Mouse (Mus musculus) stomach, postnatal 0 days (tissue): ENCODE results near the gene Slc8a1. TPM values are rescaled to one million over a fixed set of nuclear protein-coding genes. Genes with fewer than 3 reads are reported as not detected.
A peak's percentile ranks its signal among the peaks of the same experiment; 100 is the strongest.

Experiments used
- ATAC-seq: fragments of 200-750 bp; cut with Nextera tagmentation; 2 replicates; pipeline ENCODE4 v1.8.0; 2017; ENCODE audit not compliant: low FRiP score, low TSS enrichment
- DNase-seq: peaks from one replicate; pipeline ENCODE4 v3.0.0-alpha.2; 2016; ENCODE audit warnings: low spot score
- H3K27ac ChIP-seq: fragments of 300-500 bp; sonication (generic); replicated peaks from 2 replicates; pipeline ENCODE4 v1.5.1; 2014; ENCODE audit warnings: mild to moderate bottlenecking, control low read depth
- H3K27me3 ChIP-seq: fragments of 300-500 bp; sonication (generic); 2 replicates; pipeline ENCODE4 v1.6.1; 2014; ENCODE audit warnings: low read length; ENCODE audit not compliant: control insufficient read depth, insufficient read depth
- H3K36me3 ChIP-seq: fragments of 300-500 bp; sonication (generic); 2 replicates; pipeline ENCODE4 v1.6.1; 2014; ENCODE audit warnings: low read length, mixed read lengths; ENCODE audit not compliant: control insufficient read depth, insufficient read depth
- H3K4me1 ChIP-seq: fragments of 300-500 bp; sonication (generic); replicated peaks from 2 replicates; pipeline ENCODE4 v1.6.1; 2014; ENCODE audit warnings: antibody characterized with exemption; ENCODE audit not compliant: control insufficient read depth, insufficient read depth
- H3K4me2 ChIP-seq: fragments of 300-500 bp; sonication (generic); replicated peaks from 2 replicates; pipeline ENCODE4 v1.6.1; 2014; ENCODE audit warnings: low read depth, mild to moderate bottlenecking, control low read depth, moderate library complexity
- H3K4me3 ChIP-seq: fragments of 300-500 bp; sonication (generic); 2 replicates; pipeline ENCODE4 v1.5.1; 2014; ENCODE audit warnings: low read depth, low read length, control low read depth
- H3K9ac ChIP-seq: fragments of 300-500 bp; sonication (generic); 2 replicates; pipeline ENCODE4 v1.6.1; 2014; ENCODE audit warnings: mild to moderate bottlenecking, low read length, control low read depth, mixed read lengths
- H3K9me3 ChIP-seq: fragments of 300-500 bp; sonication (generic); 2 replicates; pipeline ENCODE4 v1.6.1; 2016; ENCODE audit warnings: low read length; ENCODE audit not compliant: control insufficient read depth
- CTCF ChIP-seq: IDR thresholded peaks from 2 replicates; pipeline ENCODE4 v1.5.1; 2016; ENCODE audit warnings: antibody characterized with exemption, low read depth, mild to moderate bottlenecking, moderate library complexity
- EP300 ChIP-seq: optimal IDR thresholded peaks from 2 replicates; pipeline ENCODE3; 2016; ENCODE audit warnings: antibody characterized with exemption
- WGBS: fragments of 180-500 bp; shearing (Covaris S2); extraction: QIAGEN DNeasy Blood & Tissue Kit; methylation state at CpG from one replicate; pipeline ENCODE4 v1.1.7; 2014; 5-methylcytosine and 5-hydroxymethylcytosine counted together
- polyA plus RNA-seq: library from polyadenylated mRNA; unstranded; fragments of >200 nt; fragmentation: Nextera tagmentation; extraction: Ambion mirVana; gene quantifications from 2 replicates; pipeline ENCODE4 v1.2.1, GENCODE M21; 2015

Slc8a1 gene
- polyA plus RNA-seq, 1 experiment from 2014 or later, result 3.1 TPM

- H3K9me3 ChIP-seq, result no peaks in the 10 kb centered on the region
- DNase-seq, result peak; percentile 25
Observed at GRCm38 (mm10) chr17:81497919-81498318, 240.3 kb downstream of the Slc8a1 start.

DNA sequence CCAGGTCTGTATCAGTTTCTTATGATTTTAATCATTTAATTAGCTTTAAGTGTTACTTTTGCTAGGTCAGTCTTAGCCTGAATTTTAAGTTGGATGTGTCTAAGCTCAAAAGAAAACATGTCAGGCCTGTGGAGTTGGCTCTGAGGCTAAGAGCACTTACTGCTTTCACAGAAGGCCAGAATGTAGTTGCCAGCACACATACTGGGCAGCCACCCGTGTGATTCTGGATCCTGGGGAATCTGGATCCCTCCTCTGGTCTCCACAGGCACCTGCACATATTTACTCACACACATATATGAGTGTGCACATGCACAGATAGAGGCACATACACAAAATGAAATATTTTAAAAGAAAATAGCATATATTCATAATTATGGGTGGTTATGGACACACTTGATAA, 241.6 kb downstream of the Slc8a1 start:
- Histone ChIP-seq H3K36me3 (no peaks in the 10 kb centered on the region), H3K9ac (no peak overlapping the region), H3K9me3 (no peaks in the 10 kb centered on the region), H3K4me2 (no peak overlapping the region), H3K27ac (no peak overlapping the region), H3K4me3 (no peak overlapping the region), H3K4me1 (no peaks in the 10 kb centered on the region), H3K27me3 (no peaks in the 10 kb centered on the region)
- DNase-seq (no peak), ATAC-seq (no peak)
- 50% methylated on average over 1 of the region's 1 CpGs for WGBS
- TF ChIP-seq CTCF (no peak), EP300 (no peak)

More at GRCm38 (mm10) chr17:81497919-81498318, 240.3 kb downstream of the Slc8a1 start:
- TF ChIP-seq CTCF (no peak), EP300 (no peak)
- no peak overlapping the region for H3K4me2 ChIP-seq
- H3K9ac ChIP-seq, result no peak overlapping the region
- H3K27ac ChIP-seq, result no peak overlapping the region
- no peaks in the 10 kb centered on the region for H3K27me3 ChIP-seq
- no peaks in the 10 kb centered on the region for H3K36me3 ChIP-seq
- H3K4me1 ChIP-seq, result no peaks in the 10 kb centered on the region; the same call in 1 of the 2 replicates
- ATAC-seq, result peak; percentile 66
- no peak overlapping the region for H3K4me3 ChIP-seq

GRCm38 (mm10) chr17:81492216-81492865, 245.8 kb downstream of the Slc8a1 start:
- ATAC-seq, result no peak

DNA sequence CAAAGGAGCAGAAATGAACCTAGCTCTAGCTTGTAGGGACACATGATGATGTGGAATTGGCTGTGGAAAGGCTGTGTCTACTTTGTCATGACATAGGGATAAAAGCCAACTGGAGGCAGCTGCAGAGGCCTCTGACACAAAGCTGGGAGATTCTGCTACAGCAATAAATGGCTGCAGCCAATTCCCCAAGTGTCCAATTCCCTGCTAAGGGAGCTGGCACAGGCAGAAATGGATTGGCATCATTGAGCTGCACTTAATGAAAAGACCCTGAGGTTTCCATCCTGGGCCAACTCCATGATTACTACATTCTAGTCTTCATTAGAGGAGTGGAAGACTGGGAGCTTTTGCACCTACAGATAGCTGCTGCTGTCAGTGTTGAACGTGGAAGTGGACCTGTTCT, 251.8 kb downstream of the Slc8a1 start:
- no peak overlapping the region for H3K9ac ChIP-seq
- no peak overlapping the region for H3K4me3 ChIP-seq
- 68% methylated on average over 1 of the region's 1 CpGs for WGBS
- ATAC-seq, result no peak
- no peaks in the 10 kb centered on the region for H3K27me3 ChIP-seq
- no peak overlapping the region for H3K4me2 ChIP-seq
- no peak for DNase-seq
- no peaks in the 10 kb centered on the region for H3K36me3 ChIP-seq
- no peaks in the 10 kb centered on the region for H3K9me3 ChIP-seq
- TF ChIP-seq EP300 (no peak), CTCF (no peak)
- no peaks in the 10 kb centered on the region for H3K4me1 ChIP-seq
- no peak overlapping the region for H3K27ac ChIP-seq

More at GRCm38 (mm10) chr17:81492216-81492865, 245.8 kb downstream of the Slc8a1 start:
- no peak overlapping the region for H3K4me2 ChIP-seq
- H3K4me3 ChIP-seq, result no peak overlapping the region
- H3K36me3 ChIP-seq, result no peaks in the 10 kb centered on the region
- no peak overlapping the region for H3K27ac ChIP-seq
- WGBS, result 59% methylated on average over 6 of the region's 6 CpGs
- TF ChIP-seq CTCF, result no peak
- no peak for TF ChIP-seq EP300
- no peaks in the 10 kb centered on the region for H3K27me3 ChIP-seq
- DNase-seq, result no peak
- no peaks in the 10 kb centered on the region for H3K9me3 ChIP-seq
- no peaks in the 10 kb centered on the region for H3K4me1 ChIP-seq
- H3K9ac ChIP-seq, result no peak overlapping the region

GRCm38 (mm10) chr17:81481843-81482490, 256.2 kb downstream of the Slc8a1 start:
- Histone ChIP-seq H3K4me2 (no peak overlapping the region), H3K27me3 (no peaks in the 10 kb centered on the region), H3K4me3 (no peak overlapping the region), H3K9me3 (no peaks in the 10 kb centered on the region), H3K9ac (no peak overlapping the region), H3K27ac (no peak overlapping the region), H3K36me3 (no peaks in the 10 kb centered on the region), H3K4me1 (no peaks in the 10 kb centered on the region)
- no peak for ATAC-seq
- no peak for DNase-seq
- TF ChIP-seq EP300 (no peak), CTCF (no peak)
- 79% methylated on average over 11 of the region's 11 CpGs for WGBS

DNA sequence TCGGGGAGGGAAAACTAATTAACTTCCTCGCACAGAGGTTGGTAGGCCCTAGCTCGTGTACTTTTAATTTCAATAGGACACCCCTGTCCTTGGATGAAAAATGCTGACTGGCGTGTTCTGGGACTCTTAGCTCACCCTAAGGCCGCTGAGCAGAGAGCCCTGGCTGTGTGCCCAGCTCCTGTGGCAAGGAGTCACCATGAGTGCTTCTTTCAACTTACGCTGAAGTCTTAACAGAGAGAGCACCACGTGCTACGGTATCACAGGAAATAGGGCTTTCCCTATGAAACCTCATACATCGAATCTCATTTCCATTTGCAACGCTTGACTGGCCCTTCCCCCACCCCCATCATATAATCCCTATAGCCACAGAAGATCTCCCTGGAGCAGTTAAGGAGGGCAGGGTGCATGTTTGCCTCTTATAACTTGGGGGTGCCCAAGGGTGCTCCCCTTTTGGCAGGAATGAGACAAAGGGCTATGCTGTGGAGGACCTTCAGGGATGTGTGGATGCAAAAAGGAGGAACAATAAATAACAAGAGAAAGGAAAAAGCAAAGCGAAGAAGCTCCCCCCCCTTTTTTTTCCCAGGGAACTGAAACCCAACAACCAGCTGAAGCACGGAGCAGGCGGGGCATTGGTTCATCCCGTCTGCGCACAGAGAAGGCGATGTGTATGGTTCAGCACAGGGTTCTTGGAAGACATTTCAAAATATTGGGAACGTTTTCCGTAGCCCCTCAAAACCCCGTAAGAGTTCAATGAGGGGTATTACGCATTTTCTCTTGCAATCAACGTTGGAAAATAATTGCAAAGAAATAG, 257.6 kb downstream of the Slc8a1 start:
- no peak overlapping the region for H3K27ac ChIP-seq
- DNase-seq (peak; percentile 30), ATAC-seq (peak; percentile 51; the same call in 1 of the 2 replicates)
- no peak overlapping the region for H3K4me3 ChIP-seq
- TF ChIP-seq EP300 (no peak), CTCF (no peak)
- no peak overlapping the region for H3K9ac ChIP-seq
- H3K4me1 ChIP-seq, result no peaks in the 10 kb centered on the region
- H3K9me3 ChIP-seq, result no peaks in the 10 kb centered on the region
- no peaks in the 10 kb centered on the region for H3K27me3 ChIP-seq
- H3K4me2 ChIP-seq, result no peak overlapping the region
- WGBS, result 64% methylated on average over 21 of the region's 21 CpGs
- no peaks in the 10 kb centered on the region for H3K36me3 ChIP-seq
